Mouse (Mus musculus) small intestine, adult 2 months (tissue): ENCODE results near the gene AC170998.1.

Experiments used
- CTCF ChIP-seq: fragments of 200-500 bp; IDR thresholded peaks from 2 replicates; pipeline ENCODE4 v1.5.1; 2012; ENCODE audit warnings: low read depth, mild to moderate bottlenecking, control low read depth, inconsistent platforms, low read length, moderate library complexity, mixed read lengths; ENCODE audit not compliant: insufficient replicate concordance, insufficient read length; ENCODE audit errors: extremely low read depth
- POLR2A ChIP-seq: fragments of 200-500 bp; IDR thresholded peaks from 2 replicates; pipeline ENCODE4 v1.6.1; 2012; ENCODE audit warnings: low read depth, mild to moderate bottlenecking, control low read depth, inconsistent platforms, low read length, moderate library complexity

DNA sequence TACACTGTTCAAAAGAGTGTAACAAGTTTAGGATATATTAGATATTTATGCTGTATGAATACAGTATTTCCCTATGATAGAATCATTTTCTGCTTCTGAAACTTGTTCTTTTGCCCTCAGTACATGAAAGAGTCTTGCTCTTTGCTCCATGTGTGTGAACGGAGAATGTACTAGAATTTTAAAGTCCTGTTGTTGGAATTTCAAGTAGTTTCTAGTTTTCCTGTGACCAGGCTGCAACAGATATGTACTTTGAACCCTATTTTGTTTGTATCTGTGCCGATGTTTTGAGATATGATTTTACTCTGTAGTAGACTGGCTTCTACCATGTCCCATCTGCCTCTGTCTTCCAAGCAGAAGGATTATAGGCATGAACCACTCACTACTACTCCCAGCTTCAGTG is 18.1 kb upstream of the AC170998.1 start:
- TF ChIP-seq CTCF (no peak), POLR2A (no peak)
